Mouse (Mus musculus): ENCODE results near the gene Ccdc50. TPM values are rescaled to one million over a fixed set of nuclear protein-coding genes. Genes with fewer than 3 reads are reported as not detected.

Ccdc50 gene
- polyA plus RNA-seq, 1 experiment from 2014 or later: 13.4 TPM

- no peak for ATAC-seq (ENCODE audit: low read depth)
Measured at GRCm38 (mm10) chr16:27389534-27390282, 1.0 kb downstream of the Ccdc50 start.

GRCm38 (mm10) chr16:27390306-27390705 lies 1.6 kb downstream of the Ccdc50 start:
- H3K4me2 ChIP-seq (ENCODE audit: low read depth, low read length): peak overlapping the region; percentile 61
- 82% methylated on average over 4 of the region's 4 CpGs for WGBS (ENCODE audit: insufficient replicate concordance)
- no peak for ATAC-seq (ENCODE audit: low read depth)
- H3K36me3 ChIP-seq (ENCODE audit: control insufficient read depth, insufficient read depth): no peaks in the 10 kb centered on the region
- H3K27me3 ChIP-seq (ENCODE audit: control insufficient read depth, insufficient read depth, low read depth, low read length): no peaks in the 10 kb centered on the region
- peaks cover 14% of the 10 kb centered on the region for H3K4me1 ChIP-seq (ENCODE audit: control insufficient read depth, low read depth, low read length)
- no peaks in the 10 kb centered on the region for H3K9me3 ChIP-seq (replicated peaks; ENCODE audit: control insufficient read depth, low read length)
- no peak overlapping the region for H3K27ac ChIP-seq (ENCODE audit: low read length)
- H3K9ac ChIP-seq (ENCODE audit: low read depth, low read length): no peak overlapping the region
- peak overlapping the region; percentile 79; the same call in 1 of the 2 replicates for H3K4me3 ChIP-seq (ENCODE audit: low read depth, low read length)

More at GRCm38 (mm10) chr16:27389534-27390282, 1.0 kb downstream of the Ccdc50 start:
- 31% methylated on average over 7 of the region's 7 CpGs for WGBS (ENCODE audit: insufficient replicate concordance)
- peak overlapping the region; percentile 88 for H3K9ac ChIP-seq (ENCODE audit: low read depth, low read length)
- H3K4me1 ChIP-seq (ENCODE audit: control insufficient read depth, low read depth, low read length): peaks cover 14% of the 10 kb centered on the region
- no peaks in the 10 kb centered on the region for H3K9me3 ChIP-seq (replicated peaks; ENCODE audit: control insufficient read depth, low read length)
- H3K36me3 ChIP-seq (ENCODE audit: control insufficient read depth, insufficient read depth): no peaks in the 10 kb centered on the region
- peak overlapping the region; percentile 79 for H3K4me3 ChIP-seq (ENCODE audit: low read depth, low read length)
- peak overlapping the region; percentile 86 for H3K27ac ChIP-seq (ENCODE audit: low read length)
- no peaks in the 10 kb centered on the region for H3K27me3 ChIP-seq (ENCODE audit: control insufficient read depth, insufficient read depth, low read depth, low read length)
- H3K4me2 ChIP-seq (ENCODE audit: low read depth, low read length): peak overlapping the region; percentile 61

- 63% methylated on average over 2 of the region's 2 CpGs for WGBS (ENCODE audit: insufficient replicate concordance)
- no peak for ATAC-seq (ENCODE audit: low read depth)
- Histone ChIP-seq H3K27me3 (ENCODE audit: control insufficient read depth, insufficient read depth, low read depth, low read length) (no peaks in the 10 kb centered on the region), H3K9me3 (replicated peaks; ENCODE audit: control insufficient read depth, low read length) (no peaks in the 10 kb centered on the region), H3K4me3 (ENCODE audit: low read depth, low read length) (no peak overlapping the region), H3K4me2 (ENCODE audit: low read depth, low read length) (no peak overlapping the region), H3K27ac (ENCODE audit: low read length) (no peak overlapping the region), H3K9ac (ENCODE audit: low read depth, low read length) (no peak overlapping the region), H3K4me1 (ENCODE audit: control insufficient read depth, low read depth, low read length) (peaks cover 14% of the 10 kb centered on the region), H3K36me3 (ENCODE audit: control insufficient read depth, insufficient read depth) (no peaks in the 10 kb centered on the region)
Measured at GRCm38 (mm10) chr16:27391845-27392244, 3.2 kb downstream of the Ccdc50 start.

- H3K27me3 ChIP-seq (ENCODE audit: control insufficient read depth, insufficient read depth, low read depth, low read length): no peaks in the 10 kb centered on the region
- no peak for ATAC-seq (ENCODE audit: low read depth)
- 72% methylated on average over 4 of the region's 4 CpGs for WGBS (ENCODE audit: insufficient replicate concordance)
Measured at GRCm38 (mm10) chr16:27395251-27396037, 6.8 kb downstream of the Ccdc50 start.

GRCm38 (mm10) chr16:27396951-27397350 lies 8.3 kb downstream of the Ccdc50 start:
- Histone ChIP-seq H3K36me3 (ENCODE audit: control insufficient read depth, insufficient read depth) (no peaks in the 10 kb centered on the region; the same call in 1 of the 2 replicates), H3K4me2 (ENCODE audit: low read depth, low read length) (no peak overlapping the region), H3K4me1 (ENCODE audit: control insufficient read depth, low read depth, low read length) (no peaks in the 10 kb centered on the region; the same call in 1 of the 2 replicates), H3K4me3 (ENCODE audit: low read depth, low read length) (no peak overlapping the region), H3K27ac (ENCODE audit: low read length) (no peak overlapping the region), H3K9me3 (replicated peaks; ENCODE audit: control insufficient read depth, low read length) (no peaks in the 10 kb centered on the region), H3K9ac (ENCODE audit: low read depth, low read length) (no peak overlapping the region), H3K27me3 (ENCODE audit: control insufficient read depth, insufficient read depth, low read depth, low read length) (no peaks in the 10 kb centered on the region)
- no peak for ATAC-seq (ENCODE audit: low read depth)
- 86% methylated on average over 1 of the region's 1 CpGs for WGBS (ENCODE audit: insufficient replicate concordance)

More at GRCm38 (mm10) chr16:27395251-27396037, 6.8 kb downstream of the Ccdc50 start:
- Histone ChIP-seq H3K9me3 (replicated peaks; ENCODE audit: control insufficient read depth, low read length) (no peaks in the 10 kb centered on the region), H3K27ac (ENCODE audit: low read length) (no peak overlapping the region), H3K4me2 (ENCODE audit: low read depth, low read length) (no peak overlapping the region), H3K4me3 (ENCODE audit: low read depth, low read length) (no peak overlapping the region), H3K9ac (ENCODE audit: low read depth, low read length) (no peak overlapping the region), H3K36me3 (ENCODE audit: control insufficient read depth, insufficient read depth) (no peaks in the 10 kb centered on the region; the same call in 1 of the 2 replicates), H3K4me1 (ENCODE audit: control insufficient read depth, low read depth, low read length) (peaks cover 4% of the 10 kb centered on the region)

- Histone ChIP-seq H3K36me3 (ENCODE audit: control insufficient read depth, insufficient read depth) (no peaks in the 10 kb centered on the region; the same call in 1 of the 2 replicates), H3K9ac (ENCODE audit: low read depth, low read length) (no peak overlapping the region), H3K27ac (ENCODE audit: low read length) (no peak overlapping the region), H3K27me3 (ENCODE audit: control insufficient read depth, insufficient read depth, low read depth, low read length) (no peaks in the 10 kb centered on the region), H3K4me1 (ENCODE audit: control insufficient read depth, low read depth, low read length) (no peaks in the 10 kb centered on the region; the same call in 1 of the 2 replicates), H3K9me3 (replicated peaks; ENCODE audit: control insufficient read depth, low read length) (no peaks in the 10 kb centered on the region), H3K4me2 (ENCODE audit: low read depth, low read length) (no peak overlapping the region), H3K4me3 (ENCODE audit: low read depth, low read length) (no peak overlapping the region)
- ATAC-seq (ENCODE audit: low read depth): no peak
- 69% methylated on average over 3 of the region's 3 CpGs for WGBS (ENCODE audit: insufficient replicate concordance)
Measured at GRCm38 (mm10) chr16:27399026-27399718, 10.5 kb downstream of the Ccdc50 start.

- Histone ChIP-seq H3K4me1 (ENCODE audit: control insufficient read depth, low read depth, low read length) (no peaks in the 10 kb centered on the region; the same call in 1 of the 2 replicates), H3K9ac (ENCODE audit: low read depth, low read length) (no peak overlapping the region), H3K9me3 (replicated peaks; ENCODE audit: control insufficient read depth, low read length) (no peaks in the 10 kb centered on the region), H3K4me2 (ENCODE audit: low read depth, low read length) (no peak overlapping the region), H3K27me3 (ENCODE audit: control insufficient read depth, insufficient read depth, low read depth, low read length) (no peaks in the 10 kb centered on the region), H3K36me3 (ENCODE audit: control insufficient read depth, insufficient read depth) (no peaks in the 10 kb centered on the region; the same call in 1 of the 2 replicates), H3K27ac (ENCODE audit: low read length) (no peak overlapping the region), H3K4me3 (ENCODE audit: low read depth, low read length) (no peak overlapping the region)
- ATAC-seq (ENCODE audit: low read depth): no peak
- WGBS (ENCODE audit: insufficient replicate concordance): 68% methylated on average over 6 of the region's 6 CpGs
Measured at GRCm38 (mm10) chr16:27399719-27400253, 11.1 kb downstream of the Ccdc50 start.

GRCm38 (mm10) chr16:27401579-27401978 lies 12.9 kb downstream of the Ccdc50 start:
- Histone ChIP-seq H3K36me3 (ENCODE audit: control insufficient read depth, insufficient read depth) (no peaks in the 10 kb centered on the region; the same call in 1 of the 2 replicates), H3K27me3 (ENCODE audit: control insufficient read depth, insufficient read depth, low read depth, low read length) (no peaks in the 10 kb centered on the region), H3K9ac (ENCODE audit: low read depth, low read length) (no peak overlapping the region), H3K4me2 (ENCODE audit: low read depth, low read length) (no peak overlapping the region), H3K4me1 (ENCODE audit: control insufficient read depth, low read depth, low read length) (no peaks in the 10 kb centered on the region), H3K9me3 (replicated peaks; ENCODE audit: control insufficient read depth, low read length) (no peaks in the 10 kb centered on the region), H3K4me3 (ENCODE audit: low read depth, low read length) (no peak overlapping the region), H3K27ac (ENCODE audit: low read length) (no peak overlapping the region)
- WGBS (ENCODE audit: insufficient replicate concordance): 61% methylated on average over 2 of the region's 2 CpGs
- ATAC-seq (ENCODE audit: low read depth): no peak
